Mouse (Mus musculus) spleen, postnatal 36 days (tissue): Measurements from ENCODE around the gene Slc39a1.
"Not testable (repeated sequence)": the region's sequence is repeated elsewhere in the genome, so short reads cannot be mapped to it uniquely, and the experiment has no call there.

ENCODE experiments used
- DNase-seq, 2 experiments: peaks; one replicate each; pipeline ENCODE4 v3.0.0; 2022; ENCODE audit warnings: low spot score in 2 of 2, mixed read lengths in 1 of 2

The Slc39a1 gene

DNA sequence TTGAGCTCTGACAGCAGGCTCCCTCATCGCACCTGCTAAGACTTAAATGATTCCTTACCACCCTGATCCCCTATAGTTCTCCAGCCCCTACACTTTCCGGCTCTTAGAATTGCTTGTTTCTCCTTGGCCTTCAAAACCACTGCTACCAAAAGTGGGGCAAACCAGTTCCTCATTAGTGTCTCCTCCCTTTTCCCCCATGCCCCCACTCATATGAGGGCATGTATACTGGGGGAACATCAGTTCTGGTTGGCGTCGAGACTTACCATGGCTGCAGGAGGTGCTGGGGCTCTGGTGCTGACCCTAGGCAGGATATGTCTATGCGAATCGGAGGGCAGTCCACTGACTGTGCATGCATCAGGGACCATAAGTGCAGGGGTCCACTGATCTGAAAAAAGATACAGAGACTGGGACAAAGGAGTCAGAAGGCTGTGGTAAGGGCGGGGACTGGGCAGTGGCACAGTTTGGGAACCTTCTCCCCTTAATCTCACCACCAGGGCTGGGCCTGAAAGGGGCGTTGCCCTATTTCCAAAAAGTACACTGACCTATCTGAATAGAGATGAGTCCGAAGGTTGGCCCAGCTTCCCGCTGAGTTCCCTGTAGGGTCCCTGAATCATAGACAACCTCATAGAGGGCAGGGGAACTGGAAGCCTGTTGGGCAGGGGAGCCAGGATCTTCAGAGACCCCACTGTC lies 6.2 kb upstream of the Slc39a1 start:
- no peak for DNase-seq

DNA sequence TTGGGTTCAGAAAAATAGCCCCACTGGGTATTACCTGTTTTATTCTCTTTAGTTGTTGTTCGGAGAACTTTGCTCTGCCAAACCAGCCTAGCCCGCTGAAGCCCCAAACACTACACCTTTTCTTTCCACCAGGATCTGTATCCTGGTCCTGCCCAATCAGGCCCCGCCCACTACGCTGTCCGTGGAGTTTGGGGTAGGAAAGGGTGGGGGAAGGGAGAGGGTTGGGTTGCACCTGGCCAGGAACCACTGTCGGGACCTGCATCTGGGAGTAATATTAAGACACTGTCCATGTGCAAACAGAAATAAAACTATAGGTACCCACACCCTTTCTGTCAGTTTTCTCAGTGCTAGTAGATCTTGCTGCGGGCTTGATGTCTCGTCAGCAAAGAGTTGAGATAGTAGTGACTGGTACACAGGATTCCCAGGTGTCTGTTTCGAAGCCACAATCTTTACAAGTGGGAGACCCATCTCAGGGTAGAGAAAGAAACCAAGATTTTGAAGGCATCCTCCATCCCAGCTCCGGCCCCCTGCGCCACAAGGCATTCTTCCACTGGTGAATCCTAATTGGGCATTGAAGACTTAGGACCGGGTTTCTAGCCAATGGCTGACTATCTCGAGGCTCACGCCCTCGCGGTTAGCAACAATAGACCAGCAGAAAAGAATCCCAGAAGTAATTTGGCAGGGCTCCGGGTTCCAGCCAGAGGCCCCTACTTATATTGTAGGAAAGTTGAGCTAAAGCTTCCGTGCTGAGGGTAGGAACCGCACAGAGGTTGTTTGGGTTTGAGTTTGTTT lies 4.8 kb upstream of the Slc39a1 start, which contains the start of gene Creb3l4:
TSS of gene Creb3l4 (minus strand) at position 529 of the 792 bp plus-strand sequence.
- no peak for DNase-seq

DNA sequence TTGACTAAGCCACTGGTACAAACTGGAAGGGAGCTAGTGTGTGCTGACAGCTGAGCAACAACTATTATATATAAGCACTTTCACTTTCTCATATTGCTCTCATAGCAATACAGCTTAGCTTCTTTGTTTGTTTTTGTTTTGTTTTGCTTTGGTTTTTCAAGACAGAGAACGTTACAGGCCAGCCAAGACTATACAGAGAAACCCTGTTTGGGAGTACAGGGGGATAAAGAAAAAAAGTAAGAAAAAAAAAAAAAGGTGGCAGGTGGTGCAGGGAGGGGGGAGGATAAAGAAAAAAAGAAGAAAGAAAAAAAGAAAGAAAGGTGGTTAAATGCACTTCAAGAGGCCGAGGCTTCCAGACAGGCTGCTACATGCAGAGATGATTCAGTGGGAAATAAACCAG lies 2.6 kb upstream of the Slc39a1 start:
- DNase-seq = no peak

DNA sequence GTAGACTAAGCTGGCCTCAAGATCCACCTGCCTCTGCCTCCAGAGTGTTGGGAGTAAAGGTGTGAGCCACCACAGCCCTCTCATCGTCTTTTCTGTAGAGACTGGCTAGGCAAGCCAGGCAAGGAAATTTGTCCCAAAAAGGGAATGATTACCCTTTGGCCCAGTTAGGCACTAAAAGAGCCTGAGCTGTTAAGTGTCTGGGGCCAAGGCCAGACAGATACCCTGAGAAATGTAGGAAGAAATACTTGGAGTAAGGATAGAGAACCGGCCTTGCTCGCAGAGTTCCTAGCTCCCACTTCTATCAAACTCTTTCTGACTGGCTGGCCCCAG lies 377 bp upstream of the Slc39a1 start:
- peak in 1 of 2 experiments; percentile 27 for DNase-seq

DNA sequence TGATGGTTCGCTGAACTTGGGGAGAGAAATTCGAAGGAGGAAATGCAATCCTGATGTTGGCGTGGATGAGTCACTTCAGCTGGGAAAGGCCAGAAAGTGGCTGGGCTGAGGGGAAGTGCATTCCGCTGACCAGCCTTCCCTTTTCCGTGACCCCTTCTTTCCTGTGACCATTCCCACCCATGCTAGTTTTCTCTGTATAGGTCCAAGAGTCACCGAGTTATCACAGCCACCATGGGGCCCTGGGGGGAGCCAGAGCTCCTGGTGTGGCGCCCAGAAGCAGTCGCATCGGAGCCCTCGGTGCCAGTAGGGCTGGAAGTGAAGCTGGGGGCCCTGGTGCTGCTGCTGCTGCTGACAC lies 751 bp downstream of the Slc39a1 start:
- peak in 1 of 2 experiments; percentile 31 for DNase-seq

DNA sequence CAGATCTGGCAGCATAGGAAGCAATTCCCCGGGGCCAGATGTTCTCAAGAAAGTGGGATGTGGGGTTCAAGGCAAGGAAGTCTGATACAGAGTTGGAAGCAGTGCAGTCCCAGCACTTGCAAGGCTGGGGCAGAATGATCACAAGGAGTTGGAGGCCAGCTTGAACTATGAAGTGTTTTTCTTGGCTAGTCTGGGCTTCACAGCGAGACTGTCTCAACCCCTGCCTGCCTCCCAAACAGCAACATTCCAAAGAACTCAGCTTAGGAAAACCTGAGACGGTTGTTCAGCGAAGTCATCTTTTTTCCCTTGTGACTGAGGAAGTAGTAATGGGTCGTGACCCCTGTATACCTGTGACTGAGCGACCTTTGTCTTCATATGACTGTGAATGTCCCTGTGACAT lies 2.8 kb downstream of the Slc39a1 start:
- DNase-seq = no peak

DNA sequence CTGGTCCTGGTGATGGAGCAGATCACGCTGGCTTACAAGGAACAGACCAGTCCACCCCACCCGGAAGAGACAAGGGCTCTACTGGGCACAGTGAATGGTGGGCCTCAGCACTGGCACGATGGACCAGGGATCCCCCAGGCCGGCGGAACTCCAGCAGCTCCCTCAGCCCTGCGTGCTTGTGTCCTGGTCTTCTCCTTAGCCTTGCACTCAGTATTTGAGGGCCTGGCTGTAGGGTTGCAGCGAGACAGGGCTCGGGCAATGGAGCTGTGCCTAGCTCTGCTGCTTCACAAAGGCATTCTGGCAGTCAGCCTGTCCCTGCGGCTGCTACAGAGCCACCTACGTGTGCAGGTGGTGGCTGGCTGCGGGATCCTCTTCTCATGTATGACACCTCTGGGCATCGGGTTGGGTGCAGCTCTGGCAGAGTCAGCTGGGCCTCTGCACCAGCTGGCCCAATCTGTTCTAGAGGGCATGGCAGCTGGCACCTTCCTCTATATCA lies 3.8 kb downstream of the Slc39a1 start:
- DNase-seq = not testable (repeated sequence)

DNA sequence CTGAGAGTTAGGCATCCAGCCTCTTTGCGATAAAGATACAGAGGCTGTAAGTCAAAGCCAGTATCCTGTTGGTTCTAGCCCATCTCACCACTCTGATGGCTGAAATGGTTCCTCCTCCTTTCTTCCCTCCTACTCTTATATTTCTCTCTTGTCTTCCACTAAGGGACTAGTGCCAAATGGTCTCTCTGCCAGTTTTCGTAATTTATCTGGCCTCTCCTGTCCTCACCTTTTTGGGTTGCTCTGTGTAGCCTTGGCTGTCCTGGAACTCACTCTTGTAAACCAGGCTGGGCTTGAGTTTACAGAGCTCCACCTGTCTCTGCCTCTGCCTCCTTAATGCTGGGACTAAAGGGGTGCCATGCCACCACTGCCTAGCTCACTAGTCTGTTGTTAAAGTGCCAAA lies 4.7 kb downstream of the Slc39a1 start:
- DNase-seq = not testable (repeated sequence)

DNA sequence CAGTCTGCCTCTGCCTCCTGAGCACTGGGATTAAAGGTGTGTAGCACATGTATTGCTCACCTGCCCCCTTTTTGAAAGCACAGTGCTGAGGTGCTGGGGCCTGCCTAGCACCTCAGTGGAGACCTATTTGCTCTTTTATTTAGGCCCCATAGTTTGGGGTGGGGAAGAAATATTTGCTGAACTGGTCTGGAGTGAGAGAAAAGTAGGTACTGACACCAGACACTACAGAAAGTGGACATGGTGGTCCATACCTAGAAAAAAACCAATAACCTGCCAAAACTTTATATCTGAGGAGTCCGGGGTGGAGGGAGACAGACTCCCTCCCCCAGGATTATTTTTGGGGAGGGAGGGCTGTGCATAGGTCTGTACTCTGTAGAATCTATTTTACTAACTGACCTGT lies 5.2 kb downstream of the Slc39a1 start:
- DNase-seq = not testable (repeated sequence)

DNA sequence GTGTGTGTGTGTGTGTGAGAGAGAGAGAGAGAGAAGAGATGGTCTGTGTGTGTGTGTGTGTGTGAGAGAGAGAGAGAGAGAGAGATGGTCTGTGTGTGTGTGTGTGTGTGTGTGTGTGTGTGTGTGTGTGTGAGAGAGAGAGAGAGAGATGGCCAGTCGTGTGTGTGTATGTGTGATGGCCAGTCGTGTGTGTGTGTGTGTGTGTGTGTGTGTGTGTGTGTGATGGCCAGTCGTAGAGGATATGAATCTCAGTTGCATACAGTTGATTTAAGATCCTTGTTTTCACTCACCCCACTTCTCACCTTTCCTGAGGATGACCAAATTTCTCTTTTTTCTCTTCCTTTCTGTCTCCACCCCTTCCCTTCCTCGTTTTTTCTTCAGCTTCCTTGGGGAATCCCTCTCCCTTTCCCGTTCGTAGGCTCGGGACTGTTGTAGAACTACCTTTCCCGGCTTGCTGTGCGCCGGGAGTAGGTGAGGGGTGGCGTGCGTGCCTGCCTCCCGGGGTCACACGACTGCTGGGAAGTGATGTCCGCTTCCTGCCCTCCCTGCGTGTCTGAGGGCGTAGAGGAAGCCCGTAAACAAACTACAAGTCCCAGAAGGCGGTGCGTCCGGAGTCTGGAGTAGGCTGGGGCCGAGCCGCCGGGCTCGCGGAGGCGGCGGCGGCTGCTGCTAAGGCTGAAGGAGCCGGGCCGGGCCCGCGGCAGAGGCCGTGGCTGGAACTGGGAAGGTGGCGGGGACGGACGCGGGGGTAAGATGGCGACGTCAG lies 5.9 kb downstream of the Slc39a1 start, which contains the start of gene Crtc2:
TSS of gene Crtc2 (plus strand) at position 511 of the 766 bp plus-strand sequence.
- peak; percentile 97 for DNase-seq

DNA sequence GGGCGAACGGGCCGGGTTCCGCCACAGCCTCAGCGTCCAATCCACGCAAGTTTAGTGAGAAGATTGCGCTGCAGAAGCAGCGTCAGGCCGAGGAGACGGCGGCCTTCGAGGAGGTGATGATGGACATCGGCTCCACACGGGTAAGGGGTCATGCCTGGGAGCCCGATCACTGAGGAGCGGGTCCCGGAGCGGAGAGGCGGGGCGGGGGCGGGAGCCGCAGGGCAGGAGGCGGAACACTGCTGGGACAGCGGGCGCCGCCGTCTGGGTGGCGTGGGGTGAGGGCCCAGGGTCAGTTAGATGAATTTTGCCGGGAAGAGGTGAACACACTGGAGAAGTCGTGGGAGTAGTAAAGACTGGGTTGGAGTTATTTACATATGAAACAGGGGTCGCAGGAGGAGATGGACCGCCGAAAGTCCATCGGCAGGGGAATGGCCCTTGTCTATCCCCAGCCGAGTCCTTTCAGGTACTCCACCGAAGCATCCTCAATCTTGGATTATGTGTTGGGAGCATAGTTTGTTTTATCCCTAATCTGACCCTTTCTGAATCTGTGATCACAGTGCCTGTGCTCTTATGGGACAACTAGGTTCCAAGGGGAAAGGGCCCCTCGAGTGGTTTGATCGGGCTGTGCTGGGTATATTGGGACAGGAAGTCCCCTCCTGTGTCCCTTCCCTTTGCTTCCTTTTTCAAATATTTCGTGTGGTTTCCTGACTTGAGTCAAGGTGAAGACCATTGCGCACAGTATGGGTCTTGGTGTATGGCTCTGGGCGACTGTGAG lies 6.6 kb downstream of the Slc39a1 start:
- DNase-seq = peak in 1 of 2 experiments; percentile 40

DNA sequence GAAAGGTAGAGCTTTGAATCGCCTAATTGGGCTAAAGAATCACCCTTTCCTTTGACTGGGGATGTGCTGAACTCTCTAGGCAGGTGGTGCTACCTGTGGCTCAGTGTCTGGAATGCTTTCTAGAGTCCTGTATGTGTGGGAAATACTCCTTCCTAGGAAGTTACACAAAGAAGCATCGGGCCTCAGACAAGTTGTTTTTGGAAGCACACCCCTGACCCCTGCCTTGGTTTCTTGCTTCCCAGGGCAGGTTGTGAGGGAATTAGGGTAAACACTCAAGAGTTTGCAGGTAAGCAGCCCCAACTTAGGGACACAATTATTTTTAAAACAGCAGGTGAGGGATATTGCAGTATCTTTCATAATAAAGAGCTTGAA lies 7.2 kb downstream of the Slc39a1 start:
- no peak for DNase-seq

DNA sequence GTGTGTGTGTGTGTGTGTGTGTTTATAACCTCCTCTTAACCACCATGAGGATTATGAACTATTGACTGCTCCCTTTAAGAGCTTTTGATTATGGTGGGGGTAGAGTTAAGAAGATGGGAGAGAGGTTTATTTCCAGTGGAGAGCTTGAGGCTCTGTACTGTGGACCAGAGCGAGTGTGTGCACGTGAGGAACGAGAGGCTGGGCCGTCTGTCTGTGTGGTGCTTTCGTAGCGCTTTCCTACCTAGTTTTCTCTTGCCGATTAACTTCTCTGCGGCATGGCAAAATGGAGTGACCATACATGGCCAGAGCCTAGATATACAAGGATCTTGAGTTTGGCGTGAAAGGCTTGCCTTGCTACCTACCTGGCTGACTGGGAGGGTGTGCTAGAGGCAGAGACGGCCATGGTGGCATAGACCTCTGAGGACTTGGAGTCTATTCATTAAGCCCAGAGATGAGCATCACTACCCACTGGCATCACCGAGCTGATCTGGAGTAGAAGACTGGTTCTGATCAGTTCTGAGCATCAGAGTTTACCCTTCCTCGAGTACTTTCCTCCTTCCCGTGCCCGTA lies 7.9 kb downstream of the Slc39a1 start:
- no peak for DNase-seq

DNA sequence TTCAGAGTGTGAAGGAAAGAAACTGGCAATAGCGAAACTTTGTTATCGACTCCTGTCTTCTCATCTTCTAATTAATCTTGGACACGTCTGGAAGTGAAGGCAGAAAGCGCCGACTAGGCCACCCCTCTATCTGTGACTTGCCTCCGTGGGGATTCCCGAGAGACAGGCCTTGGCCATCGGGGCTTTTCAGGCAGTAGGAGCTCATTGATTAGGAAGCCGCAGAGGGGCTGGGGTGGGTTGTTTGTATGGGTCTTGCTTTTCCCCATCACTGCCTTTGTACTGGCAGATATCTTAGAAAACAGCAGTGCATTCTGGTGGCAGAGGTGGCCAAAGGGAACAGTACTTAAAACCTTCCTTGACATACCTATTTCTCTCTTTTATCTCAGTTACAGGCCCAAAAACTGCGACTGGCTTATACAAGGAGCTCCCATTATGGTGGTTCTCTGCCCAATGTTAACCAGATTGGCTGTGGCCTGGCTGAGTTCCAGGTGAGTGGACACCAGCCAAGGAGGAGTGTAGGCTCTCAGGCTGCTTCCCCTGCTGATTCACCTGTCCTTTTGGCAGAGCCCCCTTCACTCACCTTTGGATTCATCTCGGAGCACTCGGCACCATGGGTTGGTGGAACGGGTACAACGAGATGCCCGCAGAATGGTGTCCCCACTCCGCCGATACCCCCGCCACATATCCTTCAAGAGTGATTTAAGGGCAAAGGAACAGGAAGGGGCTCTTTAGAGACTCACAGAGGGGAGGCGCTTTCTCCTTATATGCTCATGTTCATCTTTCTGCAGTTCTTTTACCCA lies 9.0 kb downstream of the Slc39a1 start:
- no peak for DNase-seq

DNA sequence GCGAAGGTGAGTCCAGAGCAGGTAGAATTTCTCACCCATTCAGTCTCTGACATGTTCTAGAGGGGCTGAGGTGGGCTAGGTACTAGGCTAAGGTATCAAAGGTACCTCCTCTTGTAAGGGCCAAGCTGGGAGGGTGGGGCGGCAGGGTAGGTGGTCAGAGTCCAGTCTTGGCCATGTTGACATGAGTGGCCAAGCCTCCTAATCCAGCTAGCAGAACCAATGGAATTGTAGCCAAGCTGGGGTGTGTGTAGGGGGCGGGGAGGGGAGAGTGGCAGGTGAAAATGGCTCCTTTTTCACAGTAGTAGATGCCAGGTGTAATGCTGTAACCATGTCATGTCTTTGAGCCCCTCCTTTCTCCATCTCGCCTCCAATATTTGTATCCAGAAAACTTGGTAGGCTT lies 10.5 kb downstream of the Slc39a1 start:
- DNase-seq = no peak

DNA sequence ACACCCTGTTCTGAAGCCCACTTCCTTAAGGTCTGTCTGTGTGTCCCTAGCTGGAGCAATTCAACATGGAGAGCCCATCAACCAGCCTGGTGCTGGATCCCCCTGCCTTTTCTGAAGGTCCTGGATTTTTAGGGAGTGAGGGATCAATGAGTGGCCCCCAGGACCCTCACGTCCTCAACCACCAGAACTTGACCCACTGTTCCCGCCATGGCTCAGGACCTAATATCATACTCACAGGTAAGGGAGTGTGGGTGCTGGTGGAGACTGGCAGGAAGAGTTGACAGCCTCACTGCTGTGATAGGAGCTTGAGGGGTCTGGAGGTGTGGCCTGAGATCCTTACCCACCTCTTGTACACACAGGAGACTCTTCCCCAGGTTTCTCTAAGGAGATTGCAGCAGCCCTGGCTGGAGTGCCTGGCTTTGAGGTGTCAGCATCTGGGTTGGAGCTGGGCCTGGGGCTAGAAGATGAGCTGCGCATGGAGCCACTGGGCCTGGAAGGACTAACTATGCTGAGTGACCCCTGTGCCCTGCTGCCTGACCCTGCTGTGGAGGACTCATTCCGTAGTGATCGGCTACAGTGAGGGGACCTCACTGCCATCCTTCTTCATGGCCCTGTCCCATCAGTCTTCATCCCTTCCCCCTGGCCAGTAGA lies 15.3 kb downstream of the Slc39a1 start:
- DNase-seq = no peak

DNA sequence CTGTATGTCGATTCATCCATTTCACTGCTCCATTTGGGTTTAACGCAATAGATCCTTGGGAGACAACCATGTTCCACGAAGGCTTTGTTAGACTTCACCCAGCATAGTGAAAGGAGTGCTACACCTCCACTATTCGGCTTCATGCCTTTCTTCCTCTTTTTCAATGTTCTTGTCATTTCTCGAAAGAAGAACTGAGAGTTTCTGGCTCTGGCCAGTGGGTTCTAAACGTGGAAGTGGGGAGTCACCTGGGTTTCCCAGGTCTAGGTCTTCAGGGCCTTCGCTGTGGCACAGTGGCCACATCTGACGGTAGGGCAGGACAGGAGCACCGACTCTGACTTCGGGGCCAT lies 16.7 kb downstream of the Slc39a1 start:
- no peak for DNase-seq

DNA sequence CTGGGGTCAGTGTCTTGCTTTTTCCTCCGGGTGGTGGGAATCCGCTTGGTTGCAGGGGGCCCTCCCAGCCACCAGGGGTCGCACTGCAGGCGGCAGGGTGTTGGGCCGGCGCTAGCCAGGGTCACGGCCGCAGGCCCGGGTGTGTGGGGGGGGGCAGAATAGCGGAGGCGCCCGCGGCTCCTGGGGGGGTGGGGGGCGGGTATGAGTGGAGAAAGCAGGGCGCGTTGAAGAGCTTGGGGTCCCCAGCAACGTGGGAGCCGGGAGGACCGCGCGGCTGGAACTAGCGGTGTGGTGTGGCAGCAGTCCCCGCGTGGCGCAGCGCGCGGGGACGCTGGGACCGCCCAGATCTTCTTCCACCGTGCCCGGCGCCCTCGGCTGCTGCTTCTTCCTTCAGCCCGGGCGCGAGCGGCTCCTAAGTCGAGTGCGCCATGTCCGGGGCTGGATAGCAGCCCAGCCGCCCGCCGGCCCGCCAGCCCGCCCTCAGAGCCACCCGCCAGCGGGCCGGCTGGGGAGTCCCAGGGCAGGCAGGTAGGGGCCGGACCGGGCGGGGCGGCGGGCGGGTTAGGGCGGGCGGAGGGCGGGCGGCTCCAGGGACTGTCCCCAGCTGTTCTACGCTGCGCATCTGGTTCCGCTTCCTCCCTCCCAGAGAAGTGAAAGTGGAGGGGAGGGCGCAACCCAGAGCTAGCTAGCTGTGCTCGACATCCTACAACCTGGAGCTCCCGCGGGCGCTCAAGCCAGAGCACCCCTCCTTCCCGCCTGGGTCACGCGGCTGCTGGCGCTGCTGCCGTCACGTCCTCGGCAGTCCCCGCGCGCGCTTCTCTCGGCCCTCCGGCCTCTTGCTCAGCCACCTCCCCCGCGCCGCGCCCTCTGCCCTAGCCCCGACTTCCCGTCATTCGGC lies 17.3 kb downstream of the Slc39a1 start, which contains the start of gene Dennd4b:
TSS of gene Dennd4b (plus strand) at position 152 of the 898 bp plus-strand sequence.
- DNase-seq = peak; percentile 95 to 97
